Mouse (Mus musculus): Measurements from ENCODE around the gene Gstm4. TPM values are rescaled to one million over a fixed set of nuclear protein-coding genes. Genes with fewer than 3 reads are reported as not detected.
"Not testable (repeated sequence)": the region's sequence is repeated elsewhere in the genome, so short reads cannot be mapped to it uniquely, and the experiment has no call there.

The Gstm4 gene
- total RNA-seq, 2 experiments from 2014 or later, result 1.4 to 4.2 TPM

GRCm38 (mm10) chr3:108070295-108071293, 25.9 kb upstream of the Gstm4 start:
- 0 out of 2 replicates have a peak, but pooled peaks have one; percentile 67 for ATAC-seq (replicated peaks; ENCODE audit: low FRiP score, poor library complexity, severe bottlenecking)

DNA sequence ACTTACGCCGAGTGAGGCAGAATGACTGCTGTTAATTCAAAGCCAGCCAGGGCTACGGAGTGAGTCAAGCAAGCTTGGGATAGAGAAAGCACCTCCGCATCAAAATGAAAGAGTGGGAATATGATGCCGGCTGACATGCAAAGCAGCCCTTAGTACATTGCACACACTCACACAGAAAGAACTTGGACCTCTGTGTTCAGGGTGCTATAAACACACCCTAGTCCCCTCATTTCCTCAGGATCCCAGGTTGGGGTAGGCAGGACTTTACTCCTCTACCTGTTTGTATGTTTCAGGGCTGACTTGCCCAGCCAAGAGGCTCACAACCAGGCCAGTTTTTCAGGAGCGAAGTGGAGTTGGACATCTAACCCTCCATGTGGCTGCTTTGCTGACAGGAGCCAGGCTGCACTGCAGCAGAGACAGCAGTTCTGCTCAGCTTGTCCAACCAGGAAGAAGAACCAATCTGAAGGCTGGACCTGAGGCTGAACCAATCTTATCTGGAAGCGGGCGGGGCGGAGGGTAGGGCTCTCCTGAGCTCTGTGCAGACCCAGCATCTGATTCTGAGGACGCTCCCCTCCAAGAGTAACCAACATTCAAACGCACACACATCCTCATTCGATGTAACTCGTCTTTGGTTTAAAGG, 24.7 kb upstream of the Gstm4 start:
- no peak for ATAC-seq (replicated peaks; ENCODE audit: low FRiP score, poor library complexity, severe bottlenecking)

GRCm38 (mm10) chr3:108068826-108069225, 24.1 kb upstream of the Gstm4 start:
- ATAC-seq (replicated peaks; ENCODE audit: low FRiP score, poor library complexity, severe bottlenecking), result no peak

DNA sequence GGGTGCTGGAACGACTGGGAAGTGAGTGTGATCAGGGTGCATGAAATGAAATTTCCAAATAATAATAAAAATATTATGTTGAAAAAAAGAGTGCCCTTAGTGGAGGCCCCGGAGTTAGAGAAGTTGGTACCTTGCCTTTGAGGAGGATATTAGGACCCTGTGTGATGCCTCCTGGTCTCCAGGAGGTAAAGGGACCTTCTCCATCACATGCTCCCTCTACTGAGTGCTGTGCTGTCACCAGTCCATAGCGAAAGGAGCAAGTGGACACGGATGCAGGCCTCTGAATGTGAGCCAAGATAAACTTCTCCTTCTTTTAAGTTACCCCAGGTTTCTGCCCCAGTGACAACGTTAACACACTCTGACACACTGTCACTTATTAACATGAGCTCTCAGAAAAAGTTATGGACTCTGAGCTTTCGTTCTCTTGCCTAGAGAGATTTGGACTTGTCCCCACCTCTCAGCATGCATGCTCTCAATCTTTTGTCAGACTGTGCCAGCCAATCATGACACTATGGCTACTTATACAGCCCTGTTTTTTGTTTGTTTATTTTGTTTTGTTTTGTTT, 22.8 kb upstream of the Gstm4 start:
- no peak for ATAC-seq (replicated peaks; ENCODE audit: low FRiP score, poor library complexity, severe bottlenecking)

DNA sequence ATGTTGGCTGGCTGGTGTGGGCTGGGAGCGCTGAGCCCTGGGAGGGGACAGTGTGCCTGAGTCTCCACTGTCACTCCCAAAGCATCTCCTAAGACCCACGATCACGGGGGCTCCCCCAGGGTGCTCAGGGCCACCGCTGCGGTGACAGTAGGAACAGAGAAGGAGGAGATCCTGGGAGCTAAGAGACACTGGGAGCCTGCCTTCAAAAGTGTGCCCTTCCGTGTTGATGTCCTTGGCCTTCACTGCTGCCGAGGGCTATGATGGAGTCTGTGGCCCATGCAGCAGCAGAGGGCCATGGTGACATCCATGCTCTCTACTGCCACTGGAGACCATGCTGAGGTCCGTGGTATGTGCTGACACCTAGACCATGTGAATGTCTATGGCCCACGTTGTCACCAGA, 20.9 kb upstream of the Gstm4 start:
- no peak for ATAC-seq (replicated peaks; ENCODE audit: low FRiP score, poor library complexity, severe bottlenecking)

DNA sequence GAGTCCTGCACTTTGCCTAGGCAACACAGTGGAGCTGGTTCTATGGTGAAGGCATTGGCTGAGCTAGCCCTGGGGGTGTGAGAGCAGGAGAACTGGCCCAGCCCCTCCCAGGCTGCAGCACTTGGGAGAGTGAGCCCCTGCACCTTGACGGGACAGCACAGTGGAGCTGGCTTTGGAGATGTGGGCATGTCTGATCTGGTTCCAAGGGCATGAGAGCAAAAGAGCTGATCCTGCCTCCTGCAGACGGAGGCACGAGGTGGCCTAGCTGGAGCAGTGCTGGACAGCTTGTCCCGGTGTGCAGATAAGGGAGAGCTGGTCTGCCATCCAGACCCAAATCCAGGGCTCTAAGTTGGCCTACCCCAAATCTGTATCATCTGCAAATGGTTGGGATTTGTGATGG, 20.0 kb upstream of the Gstm4 start:
- no peak for ATAC-seq (replicated peaks; ENCODE audit: low FRiP score, poor library complexity, severe bottlenecking)

- no peak for ATAC-seq (replicated peaks; ENCODE audit: low FRiP score, poor library complexity, severe bottlenecking)
These were observed 18.0 kb upstream of the Gstm4 start for GRCm38 (mm10) chr3:108062648-108063047.

DNA sequence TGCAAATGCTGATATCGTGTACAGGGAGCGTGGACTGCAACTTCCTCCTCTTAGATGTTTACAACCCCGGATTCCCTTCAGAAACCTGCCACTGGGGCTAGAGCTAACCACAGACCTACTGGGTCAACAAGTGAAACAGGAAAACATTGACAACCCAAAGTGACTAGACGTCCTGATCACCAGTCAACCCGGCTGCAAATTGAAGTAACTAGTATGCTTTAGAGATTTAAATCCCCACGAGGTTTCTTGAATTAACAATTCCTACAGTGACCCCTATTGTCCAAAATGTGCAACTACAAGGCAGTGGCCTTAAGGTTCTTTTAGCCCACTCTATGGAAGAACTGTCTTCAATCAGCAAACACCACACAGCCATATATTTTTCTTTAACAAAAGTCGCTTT, 16.7 kb upstream of the Gstm4 start:
- ATAC-seq (replicated peaks; ENCODE audit: low FRiP score, poor library complexity, severe bottlenecking), result 0 out of 2 replicates have a peak, but pooled peaks have one; percentile 44

GRCm38 (mm10) chr3:108050493-108050892, 5.8 kb upstream of the Gstm4 start:
- no peak for ATAC-seq (replicated peaks; ENCODE audit: low FRiP score, poor library complexity, severe bottlenecking)

DNA sequence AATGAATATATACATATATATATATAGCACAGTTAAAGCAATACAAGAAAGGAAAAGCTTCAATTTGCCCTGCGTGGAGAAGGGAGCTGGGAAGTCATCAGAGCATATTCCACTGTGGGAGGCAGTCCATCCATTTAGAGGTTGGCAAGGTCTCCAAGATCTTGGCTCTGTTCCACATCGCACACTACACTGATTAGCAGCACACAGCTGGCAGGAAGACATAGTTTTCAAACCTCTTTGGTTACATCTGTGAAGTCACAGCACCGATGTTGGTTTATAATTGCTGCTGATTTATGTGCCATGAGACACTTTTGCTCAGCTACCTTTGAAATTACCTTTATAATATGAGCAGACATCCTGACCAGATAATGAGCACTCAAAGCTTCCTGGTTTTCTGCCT, 3.6 kb upstream of the Gstm4 start:
- no peak for ATAC-seq (replicated peaks; ENCODE audit: low FRiP score, poor library complexity, severe bottlenecking)

- no peak for ATAC-seq (replicated peaks; ENCODE audit: low FRiP score, poor library complexity, severe bottlenecking)
These were observed 2.4 kb upstream of the Gstm4 start for GRCm38 (mm10) chr3:108046944-108047655.

DNA sequence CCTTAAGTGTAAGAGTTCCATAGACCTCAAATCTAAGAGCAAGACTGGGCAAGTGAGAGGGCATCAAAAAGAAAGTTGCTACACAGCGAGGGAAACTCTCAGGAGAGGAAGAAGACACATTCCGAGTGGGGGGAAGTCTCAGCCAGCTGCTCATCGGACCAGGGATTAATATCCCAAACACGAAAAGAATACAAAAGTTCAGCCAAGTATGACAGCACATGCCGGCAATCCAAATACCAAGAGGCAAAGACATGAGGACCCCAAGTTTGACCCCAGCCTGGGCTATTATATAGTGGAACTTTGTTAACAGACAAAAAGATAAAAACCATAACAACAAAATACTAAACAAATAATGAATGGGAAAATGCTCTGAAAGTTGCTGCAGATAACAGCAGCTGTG, 11.5 kb downstream of the Gstm4 start:
- ATAC-seq (replicated peaks; ENCODE audit: low FRiP score, poor library complexity, severe bottlenecking), result no peak

- no peak for ATAC-seq (replicated peaks; ENCODE audit: low FRiP score, poor library complexity, severe bottlenecking)
These were observed 12.6 kb downstream of the Gstm4 start for GRCm38 (mm10) chr3:108032113-108032512.

DNA sequence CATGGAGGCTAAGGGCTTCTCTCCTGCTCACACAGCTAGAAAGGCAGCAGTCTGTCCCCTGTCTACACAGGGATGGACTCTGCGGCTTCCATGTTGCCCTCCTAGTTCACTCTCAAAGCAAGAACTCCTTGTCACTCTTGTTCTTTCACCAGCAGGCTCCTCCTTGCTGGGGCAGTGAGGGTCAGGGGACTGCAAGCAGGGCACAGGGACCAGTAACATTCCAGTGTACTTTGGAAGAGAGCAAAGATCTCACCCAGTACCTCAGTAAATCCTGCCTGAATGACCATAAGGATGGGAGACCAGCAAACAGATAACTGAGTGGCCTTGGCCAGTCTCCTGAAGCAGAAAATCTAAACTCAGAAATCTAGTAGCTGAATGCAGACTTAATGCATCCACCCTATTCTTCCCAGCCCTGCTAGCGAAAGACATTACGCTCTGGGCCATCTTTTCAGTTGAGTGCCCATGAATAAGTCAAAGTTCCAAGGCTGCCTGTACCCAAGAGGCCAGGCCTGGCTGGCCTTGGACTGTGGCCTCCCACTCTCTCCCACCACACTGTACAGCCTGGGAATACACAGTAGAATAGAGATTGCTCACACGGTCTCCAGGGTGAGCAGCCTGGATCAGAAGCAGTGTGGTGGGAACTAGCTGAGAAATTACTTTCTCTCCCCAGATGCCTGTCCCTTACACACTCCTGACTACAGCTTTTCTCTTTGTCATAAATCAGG, 15.9 kb downstream of the Gstm4 start:
- ATAC-seq (replicated peaks; ENCODE audit: low FRiP score, poor library complexity, severe bottlenecking), result no peak

- ATAC-seq (replicated peaks; ENCODE audit: low FRiP score, poor library complexity, severe bottlenecking), result no peak
These were observed 18.1 kb downstream of the Gstm4 start for GRCm38 (mm10) chr3:108026597-108026996.

DNA sequence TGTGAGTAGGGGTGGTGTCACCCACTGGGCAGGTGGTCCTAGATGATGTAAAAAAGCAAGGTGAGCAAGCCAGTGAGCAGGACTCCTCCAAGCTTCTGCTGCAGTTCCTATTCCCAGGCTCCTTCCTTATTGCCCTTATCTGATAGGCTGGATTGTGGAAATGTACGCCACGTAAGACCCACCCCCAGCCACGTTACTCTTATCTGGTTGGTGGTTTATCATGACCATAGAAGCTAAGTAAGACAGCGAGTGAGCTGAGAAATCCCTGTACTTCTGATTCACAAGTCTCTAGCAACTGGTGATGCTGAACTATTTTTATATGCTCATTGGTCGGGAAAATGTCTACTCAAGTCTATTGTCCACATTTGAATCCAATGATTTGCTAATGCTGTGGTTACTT, 18.6 kb downstream of the Gstm4 start:
- no peak for ATAC-seq (replicated peaks; ENCODE audit: low FRiP score, poor library complexity, severe bottlenecking)

GRCm38 (mm10) chr3:108025318-108025717, 19.4 kb downstream of the Gstm4 start:
- no peak for ATAC-seq (replicated peaks; ENCODE audit: low FRiP score, poor library complexity, severe bottlenecking)

DNA sequence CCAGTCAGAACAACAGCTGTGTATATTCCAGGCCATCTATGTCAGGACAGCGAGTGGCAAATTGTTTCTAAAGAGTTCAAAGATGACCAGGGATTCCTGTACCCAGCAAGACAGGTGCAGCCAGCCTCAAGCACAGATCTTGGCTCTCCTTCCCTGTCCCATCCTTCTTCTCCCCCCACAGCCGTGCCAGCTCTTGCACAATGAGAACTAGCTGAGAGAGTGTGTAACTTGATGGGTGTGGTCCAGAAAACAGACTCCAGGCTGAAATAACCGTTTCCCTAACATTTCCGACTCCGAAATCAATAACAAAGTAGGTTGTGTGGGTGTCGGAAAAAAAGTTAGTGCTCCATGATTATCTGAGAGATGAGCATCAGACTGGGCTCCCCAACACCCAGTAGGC, 22.0 kb downstream of the Gstm4 start:
- no peak for ATAC-seq (replicated peaks; ENCODE audit: low FRiP score, poor library complexity, severe bottlenecking)

DNA sequence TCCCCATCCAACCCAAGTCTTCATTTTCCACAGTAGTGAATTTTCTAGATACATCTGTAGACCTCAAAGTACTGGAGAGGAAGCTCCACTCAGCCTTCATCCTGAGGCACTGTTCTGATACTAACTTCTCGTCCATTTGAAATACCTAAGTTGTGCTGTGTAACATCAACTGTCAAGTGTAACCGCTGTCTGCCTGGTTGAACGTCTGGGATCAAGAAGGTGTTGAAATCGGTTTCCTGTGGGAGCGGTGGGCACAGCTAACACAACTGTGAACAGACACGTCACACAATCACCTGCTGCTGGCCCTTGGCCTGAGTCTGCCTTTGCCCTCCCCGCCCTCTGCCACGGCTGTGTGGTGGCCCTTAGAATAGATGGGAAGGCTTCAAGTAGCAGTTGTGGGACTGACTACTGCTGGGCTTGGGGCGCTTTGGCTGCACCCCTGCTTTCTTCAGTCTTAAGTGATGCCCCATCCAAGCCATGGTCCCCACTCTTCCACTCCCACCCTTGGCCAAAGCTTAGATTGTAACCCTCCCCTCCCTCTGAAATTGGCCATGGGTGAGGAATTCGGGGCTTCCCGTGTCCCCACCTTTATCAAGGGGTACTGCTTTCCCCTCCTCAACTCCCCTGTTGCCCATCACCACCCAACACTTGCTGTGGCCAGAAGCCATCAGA, 24.2 kb downstream of the Gstm4 start:
- ATAC-seq (replicated peaks; ENCODE audit: low FRiP score, poor library complexity, severe bottlenecking), result not testable (repeated sequence)

Data from erythroid progenitor cell, adult 5-6 weeks (primary cell).